Mouse (Mus musculus) stomach, postnatal 0 days (tissue): Measurements from ENCODE around the gene Sept5.
A peak's percentile ranks its signal among the peaks of the same experiment; 100 is the strongest.

ENCODE experiments used
- CTCF ChIP-seq: IDR thresholded peaks from 2 replicates; pipeline ENCODE4 v1.5.1; 2016; ENCODE audit warnings: antibody characterized with exemption, low read depth, mild to moderate bottlenecking, moderate library complexity
- EP300 ChIP-seq: optimal IDR thresholded peaks from 2 replicates; pipeline ENCODE3; 2016; ENCODE audit warnings: antibody characterized with exemption

- TF ChIP-seq CTCF (peak; percentile 85), EP300 (no peak)
These were observed 48.3 kb upstream of the Sept5 start for GRCm38 (mm10) chr16:18677746-18678679.
